Mouse (Mus musculus): ENCODE measurements at regions not wholly inside any gene's neighbourhood (a gene's known extent, or its start where the extent isn't known, plus 50 kb on each side); places are given as distances from the start of the nearest gene placed in this dataset.

DNA sequence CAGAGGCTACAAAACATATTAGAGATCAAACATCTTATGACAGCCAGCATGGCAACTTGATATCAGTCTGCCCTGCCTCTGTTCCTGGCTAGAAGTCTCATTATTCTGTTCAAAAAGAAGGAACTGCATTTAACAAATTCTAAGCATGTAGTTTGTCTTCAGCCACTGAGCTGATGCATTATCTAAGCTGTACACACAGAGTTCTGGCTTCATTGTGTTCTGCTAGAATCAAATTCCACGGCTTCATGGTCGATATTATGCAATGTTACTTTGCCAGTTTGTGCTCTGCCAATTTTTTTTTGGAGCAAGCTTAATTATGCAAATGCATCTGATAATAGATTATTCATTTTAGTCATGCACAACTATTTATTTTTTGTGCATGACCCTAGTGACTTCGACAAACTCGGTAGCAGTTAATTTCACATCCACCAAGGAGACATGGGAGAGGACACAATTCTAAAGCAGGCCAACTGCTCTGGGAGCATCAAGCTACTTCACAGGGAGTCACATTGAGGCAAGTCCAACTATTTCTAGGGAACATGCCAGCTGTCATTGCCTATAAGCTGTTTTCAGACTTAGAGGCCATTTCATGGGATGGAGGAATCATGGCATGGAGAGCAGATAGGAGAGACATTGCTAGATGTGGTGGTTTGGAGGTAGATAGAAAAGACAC lies 360.8 kb downstream of the Kif20b start:
- DNase-seq, result no peak

DNA sequence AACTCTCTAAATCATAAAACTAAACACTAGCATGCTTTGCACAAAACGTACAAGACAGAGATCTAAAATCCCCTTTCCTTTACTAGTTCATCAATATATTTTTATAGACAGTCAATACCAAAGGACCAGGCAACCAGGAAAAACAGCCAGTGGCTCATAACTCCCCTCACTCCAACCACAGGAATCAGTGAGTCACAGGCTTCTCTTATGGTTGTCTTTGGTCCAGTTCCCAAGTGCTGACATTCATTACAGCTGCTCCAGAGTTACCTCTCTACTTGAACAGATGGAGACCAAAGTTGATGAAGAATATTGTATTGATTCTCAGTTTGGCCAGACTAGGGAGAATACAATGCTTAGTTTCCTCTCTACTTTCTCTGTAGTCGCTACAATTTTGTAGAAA lies 376.7 kb downstream of the Kif20b start:
- DNase-seq, result no peak

DNA sequence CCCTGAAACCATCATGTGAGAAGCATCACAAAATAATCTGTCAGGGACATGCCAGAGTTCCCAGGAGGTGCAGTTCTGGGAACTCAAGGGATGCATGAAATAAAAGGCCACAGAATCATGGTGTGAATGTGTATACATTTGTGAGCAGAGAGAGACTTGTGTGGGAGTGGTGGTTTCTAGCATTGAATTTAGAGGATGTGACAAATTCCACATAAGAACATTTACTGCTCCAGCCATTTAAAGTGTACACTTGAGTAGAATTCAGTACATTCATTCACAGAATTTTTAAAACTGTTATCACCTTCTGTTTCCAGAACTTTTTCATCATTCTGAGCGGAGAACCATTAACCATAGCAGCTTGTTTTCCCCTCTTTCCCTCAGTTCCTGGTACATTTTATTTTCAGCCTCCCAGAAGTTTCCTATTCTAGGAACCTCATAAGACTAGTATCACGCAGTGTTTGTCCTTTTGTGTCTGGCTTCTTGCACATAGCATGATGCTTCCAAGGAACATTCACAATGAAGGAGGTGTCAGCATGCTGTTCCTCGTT lies 380.6 kb downstream of the Kif20b start:
- no peak for DNase-seq

Measured in kidney, postnatal 14 days (tissue).